Mouse (Mus musculus): ENCODE results near the gene Dio1.

The Dio1 gene

DNA sequence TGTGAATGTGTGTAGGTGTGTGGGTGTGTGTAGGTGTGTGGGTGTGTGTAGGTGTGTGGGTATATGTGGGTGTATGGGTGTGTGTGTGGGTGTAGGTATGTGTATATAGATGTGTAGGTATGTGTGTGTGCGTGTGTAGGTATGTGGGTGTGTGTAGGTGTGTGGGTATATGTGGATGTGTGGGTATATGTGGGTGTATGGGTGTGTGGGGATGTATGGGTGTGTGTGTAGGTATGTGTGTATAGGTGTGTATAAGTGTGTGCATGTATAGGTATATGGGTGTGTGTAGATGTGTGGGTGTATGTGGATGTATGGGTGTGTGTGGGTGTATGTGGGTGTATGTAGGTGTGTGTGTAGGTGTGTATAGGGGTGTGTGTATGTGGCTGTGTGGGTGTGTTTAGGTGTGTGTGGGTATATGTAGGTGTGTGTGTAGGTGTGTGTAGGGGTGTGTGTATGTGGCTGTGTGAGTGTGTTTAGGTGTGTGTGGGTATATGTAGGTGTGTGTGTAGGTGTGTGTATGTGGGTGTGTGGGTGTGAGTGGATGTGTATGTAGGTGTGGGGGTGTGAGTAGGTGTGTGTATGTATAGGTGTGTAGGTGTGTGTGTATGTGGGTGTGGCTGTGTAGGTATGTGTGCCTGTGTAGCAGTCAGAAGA, 5.9 kb downstream of the Dio1 start:
- no peak for DNase-seq (ENCODE audit: low spot score)

DNA sequence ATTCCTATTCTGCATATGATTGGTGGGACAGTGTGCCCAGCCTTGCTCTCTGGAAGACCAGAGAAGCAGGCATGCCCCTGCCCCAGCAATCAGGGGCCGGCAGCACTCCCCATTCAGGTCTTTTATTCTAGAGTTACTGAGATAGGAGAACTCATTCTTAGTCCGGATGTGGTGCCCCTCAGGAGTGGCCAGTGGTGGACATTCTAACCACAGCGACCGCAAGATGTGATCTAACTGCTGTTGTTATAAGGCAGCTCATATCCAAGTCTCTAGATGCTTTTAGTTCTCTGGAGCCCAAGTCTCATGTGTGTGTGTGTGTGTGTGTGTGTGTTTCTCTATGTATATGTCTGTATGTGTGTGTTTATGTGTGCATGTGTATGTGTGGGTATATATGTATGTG, 6.6 kb downstream of the Dio1 start:
- no peak for DNase-seq (ENCODE audit: low spot score)

DNA sequence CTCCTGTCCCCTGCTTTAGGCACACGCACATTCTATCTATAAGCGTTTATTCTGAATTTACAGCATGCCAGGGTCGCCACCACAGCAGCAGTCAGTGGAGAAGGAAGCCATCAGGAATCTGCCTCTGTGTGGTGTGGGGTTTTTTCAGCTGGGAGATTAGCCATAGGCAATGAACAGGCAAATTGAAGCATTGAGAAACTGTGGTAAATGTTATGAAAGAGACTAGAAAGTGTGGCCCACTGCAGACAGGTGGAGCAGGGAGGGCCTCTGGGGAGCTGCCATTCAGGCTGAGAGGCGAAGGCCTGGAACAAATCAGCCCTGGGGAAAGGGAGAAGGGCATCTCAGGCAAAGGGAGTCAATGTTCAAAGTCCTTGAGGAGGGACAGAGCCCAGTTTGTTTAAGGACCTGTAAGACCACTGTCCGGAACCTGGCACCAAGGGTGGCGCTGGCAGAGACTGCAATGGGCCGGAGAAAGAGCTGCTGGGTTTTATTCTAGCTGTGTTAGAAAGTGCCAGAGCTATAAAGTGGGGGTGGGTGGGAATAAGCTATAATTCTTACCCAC, 7.1 kb downstream of the Dio1 start:
- no peak for DNase-seq (ENCODE audit: low spot score)

GRCm38 (mm10) chr4:107298071-107298606, 8.8 kb downstream of the Dio1 start:
- no peak for DNase-seq (ENCODE audit: low spot score)

DNA sequence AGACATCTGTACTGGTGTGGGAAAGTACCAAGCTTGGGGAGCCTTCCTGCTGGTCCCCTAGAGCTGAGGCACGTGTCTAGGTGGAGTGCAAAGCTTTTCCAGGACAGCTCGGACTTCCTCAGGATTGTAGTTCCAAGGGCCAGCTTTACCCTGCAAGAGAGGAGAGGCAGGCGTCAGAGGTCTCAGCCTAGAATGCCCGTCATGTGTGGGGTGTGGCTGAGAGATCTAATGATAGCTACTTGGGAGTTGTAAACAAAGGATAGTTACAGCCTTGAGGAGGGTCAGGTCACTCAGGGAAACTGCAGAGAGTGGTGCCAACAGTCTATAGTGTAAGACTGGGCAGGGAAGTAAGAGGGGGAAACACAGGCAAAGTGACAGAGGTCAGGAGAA, 14.7 kb downstream of the Dio1 start:
- peak; percentile 57 for DNase-seq (ENCODE audit: low spot score)

DNA sequence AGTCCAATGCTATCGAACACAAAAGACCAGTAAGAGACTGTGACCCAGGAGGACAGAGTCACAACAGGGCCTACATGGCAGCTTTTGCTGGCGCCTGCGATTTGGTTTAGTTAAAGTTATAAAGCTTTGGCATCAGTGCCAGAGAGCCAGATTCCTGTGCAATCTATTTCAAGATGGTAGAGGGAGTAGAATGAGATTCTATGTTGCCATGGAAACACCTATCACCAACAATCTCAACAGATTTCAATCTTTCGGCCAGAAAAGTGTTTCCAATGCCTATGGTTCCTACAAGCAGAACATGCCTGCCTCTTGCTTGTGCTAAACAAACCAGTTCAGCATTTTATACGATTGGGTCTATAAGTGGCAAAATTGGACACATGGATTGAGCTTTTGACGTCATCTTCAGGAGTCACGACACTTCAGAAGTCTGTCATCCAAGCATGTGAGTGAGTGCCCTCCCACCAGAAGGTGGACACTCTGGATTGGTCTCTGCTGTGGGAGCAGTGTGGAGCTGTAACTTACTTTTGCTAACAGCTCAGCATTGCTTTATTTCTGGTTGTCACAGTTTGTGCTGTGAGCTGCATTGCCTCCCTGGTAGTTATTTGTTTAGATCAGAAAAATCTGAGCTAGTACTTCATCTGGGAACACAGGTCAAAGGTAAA, 15.2 kb downstream of the Dio1 start:
- DNase-seq (ENCODE audit: low spot score): no peak

- DNase-seq (ENCODE audit: low spot score): no peak
These were observed 19.5 kb downstream of the Dio1 start for GRCm38 (mm10) chr4:107287517-107287916.

DNA sequence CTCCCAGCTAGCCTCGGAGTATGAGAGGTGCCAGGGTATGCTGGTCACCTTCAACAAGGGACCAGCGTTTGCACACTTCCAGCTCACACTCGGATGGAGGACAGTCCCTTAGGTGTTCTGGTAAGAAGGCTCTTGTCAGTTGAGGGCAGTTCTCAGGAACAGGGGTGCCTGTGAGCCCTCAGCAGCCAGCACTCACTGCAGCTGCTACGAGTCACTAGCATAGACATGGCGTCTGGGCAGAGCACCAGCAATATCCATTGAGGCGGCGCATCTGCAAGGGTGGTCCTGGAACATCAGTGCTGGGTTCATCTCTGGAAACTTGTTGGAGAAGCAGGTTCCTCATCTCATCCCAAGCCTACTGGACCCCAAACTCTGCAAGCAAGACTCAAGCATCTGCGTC, 20.6 kb downstream of the Dio1 start:
- DNase-seq (ENCODE audit: low spot score): no peak

- DNase-seq (ENCODE audit: low spot score): peak; percentile 46
These were observed 21.3 kb downstream of the Dio1 start for GRCm38 (mm10) chr4:107285446-107286200.

DNA sequence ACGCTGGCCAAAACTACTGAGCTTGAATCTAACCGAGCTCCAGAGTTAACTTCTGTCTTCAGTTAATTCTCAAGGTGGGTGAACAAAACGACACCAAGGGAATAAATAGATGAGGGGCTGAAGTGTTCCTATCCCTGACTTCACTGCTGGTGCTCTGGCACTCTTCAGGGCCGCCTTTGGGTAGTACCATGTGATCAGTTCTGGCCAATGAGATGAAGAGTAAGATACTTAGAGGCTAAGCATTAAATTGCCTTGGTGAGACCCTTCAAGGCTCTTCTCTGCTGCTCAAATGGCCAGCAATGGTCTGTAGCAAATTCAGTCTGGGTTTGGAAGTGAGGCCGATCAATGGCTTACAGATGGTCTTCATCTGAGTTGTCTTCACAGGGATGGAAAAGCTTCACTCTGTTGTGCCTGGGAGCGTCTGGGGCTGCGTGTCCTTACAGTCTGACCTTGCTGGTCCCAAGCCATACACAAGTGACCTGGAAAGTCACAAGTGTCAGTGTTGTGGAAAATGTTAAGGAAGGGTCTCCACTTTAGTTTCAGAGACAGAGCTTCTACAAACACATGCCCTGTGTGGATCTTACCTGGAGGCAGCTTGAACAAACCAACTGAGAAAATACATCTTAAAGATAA, 26.0 kb downstream of the Dio1 start:
- no peak for DNase-seq (ENCODE audit: low spot score)

GRCm38 (mm10) chr4:107278188-107278707, 28.7 kb downstream of the Dio1 start:
- DNase-seq (ENCODE audit: low spot score): peak; percentile 10

- no peak for DNase-seq (ENCODE audit: low spot score)
These were observed 32.5 kb downstream of the Dio1 start for GRCm38 (mm10) chr4:107274511-107274910.

DNA sequence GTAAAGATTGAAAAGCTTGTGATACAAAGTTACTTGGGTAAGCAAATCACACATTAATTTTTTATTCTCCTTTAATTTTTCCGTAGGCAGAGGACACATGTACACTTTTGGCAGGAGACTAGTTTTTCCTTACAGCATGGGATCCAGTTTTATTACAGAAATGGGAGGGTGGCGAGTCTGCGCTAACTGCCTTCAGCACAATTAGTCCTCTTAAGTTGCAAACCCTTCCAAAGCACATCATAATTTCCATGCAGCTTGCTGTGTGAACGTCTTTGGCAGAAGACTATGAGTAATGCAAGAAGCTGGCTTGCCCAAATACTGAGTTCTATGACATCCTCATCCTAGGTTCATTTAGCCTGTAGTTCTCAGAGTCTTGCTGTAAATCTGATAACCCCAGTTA, 33.3 kb downstream of the Dio1 start:
- DNase-seq (ENCODE audit: low spot score): no peak

DNA sequence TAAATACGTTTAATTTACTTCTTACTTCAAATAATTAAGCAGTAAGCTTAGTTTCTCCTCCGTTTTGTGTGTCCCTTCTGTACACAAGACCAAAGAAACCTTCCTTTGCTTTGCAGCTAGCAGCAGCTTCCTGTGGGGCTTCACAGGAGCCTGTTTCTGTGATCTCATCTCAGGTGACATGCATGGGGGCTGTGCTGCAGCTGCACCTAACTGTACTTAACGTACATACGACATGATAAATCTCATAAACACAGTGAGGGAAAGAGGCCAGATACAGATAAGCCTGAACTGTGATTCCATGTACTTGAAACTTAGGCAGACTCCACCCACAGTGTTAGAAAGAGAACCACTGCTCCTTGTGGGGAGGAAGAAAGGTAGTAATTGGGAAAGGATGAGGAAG, 47.0 kb downstream of the Dio1 start:
- no peak for DNase-seq (ENCODE audit: low spot score)

DNA sequence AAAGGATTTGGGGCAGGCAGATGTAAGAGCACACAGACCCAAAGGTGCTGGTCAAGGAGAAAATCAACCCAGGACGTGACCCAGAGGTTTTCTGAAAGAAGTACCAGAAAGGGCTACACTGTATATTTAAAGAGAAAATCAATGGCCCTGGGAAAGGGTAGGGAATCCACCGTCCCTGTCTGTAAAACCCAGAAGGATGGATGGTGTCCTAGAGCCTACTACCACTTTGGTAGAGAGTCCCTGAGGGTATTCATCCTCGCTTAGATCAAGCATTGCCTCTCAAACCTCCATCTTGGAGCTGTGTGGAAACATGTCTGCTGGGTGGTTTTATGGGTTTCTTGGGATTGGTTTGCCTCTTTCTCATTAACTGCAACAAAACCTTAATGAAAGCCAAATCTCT, 52.6 kb downstream of the Dio1 start:
- DNase-seq (ENCODE audit: low spot score): no peak

DNA sequence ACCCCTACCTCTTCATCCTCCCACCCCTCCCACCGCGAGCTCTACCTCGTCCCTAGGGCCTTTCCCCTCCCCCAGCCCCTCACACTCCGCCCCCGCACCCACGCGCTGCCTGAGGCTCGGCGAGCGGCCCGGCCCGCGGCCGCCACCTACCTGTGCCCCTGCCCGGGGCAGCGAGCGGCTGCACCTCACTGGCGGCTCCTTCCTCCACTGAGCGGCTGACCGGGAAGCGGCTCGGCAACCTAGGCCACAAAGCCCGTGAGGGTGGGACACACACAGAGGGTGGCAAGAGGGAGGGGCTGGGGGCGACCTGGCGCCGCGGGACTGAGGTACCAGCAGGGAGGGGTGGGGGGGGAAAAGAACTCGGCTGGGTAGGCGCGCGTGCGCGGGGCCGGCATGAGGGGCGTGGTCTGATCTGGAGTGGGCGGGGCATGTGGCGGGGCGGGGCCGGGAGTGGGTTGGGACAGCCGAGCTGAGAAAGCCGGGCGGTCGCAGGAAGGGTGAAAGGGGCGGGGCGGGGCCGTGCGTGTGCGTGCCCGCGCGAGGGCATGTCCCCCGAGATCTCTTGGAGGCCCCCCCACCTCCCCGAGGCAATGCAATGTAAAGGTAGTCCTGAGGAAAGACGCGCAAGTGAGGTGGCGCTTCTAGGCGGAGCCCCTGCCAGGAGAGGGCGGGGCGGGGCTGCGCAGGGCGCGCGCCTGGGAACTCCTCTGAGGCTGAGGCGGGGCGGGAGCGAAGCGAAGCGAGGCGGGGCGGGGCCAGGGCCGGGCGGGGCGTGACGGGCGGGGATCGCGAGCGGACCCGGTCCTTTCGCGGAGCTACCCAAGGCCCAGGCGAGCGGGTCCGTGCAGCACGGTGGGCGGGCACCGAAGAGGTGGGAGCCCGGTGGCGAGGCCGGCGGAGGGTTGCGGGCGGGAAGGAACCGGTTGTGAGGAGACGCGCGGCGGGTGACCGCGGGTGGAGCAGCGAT, 53.6 kb downstream of the Dio1 start, which contains the start of the genes Lrrc42 and Hspb11:
TSS of gene Lrrc42 (minus strand) at position 408 of the 967 bp plus-strand sequence.
TSS of gene Hspb11 (plus strand) at position 469 of the 967 bp plus-strand sequence.
- DNase-seq (ENCODE audit: low spot score): peak; percentile 96

DNA sequence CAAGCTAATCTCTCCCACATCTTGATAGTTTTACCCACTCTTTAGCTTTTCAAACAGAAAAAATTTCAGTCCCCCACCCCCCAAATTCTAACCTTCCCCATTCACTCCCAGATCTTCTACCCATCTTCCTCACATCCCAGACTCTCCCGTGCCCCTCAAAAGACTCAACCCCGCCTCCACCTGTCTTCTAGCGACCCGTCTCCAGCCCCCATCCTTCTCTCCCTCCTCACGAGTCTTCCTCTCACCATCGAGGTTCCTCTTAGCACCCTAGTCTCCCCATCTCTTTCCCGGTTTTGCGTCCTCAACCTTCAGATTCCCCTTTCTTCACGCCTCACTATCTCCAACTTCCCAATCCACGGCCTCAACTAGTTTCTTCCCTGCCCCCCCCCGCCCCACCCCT, 54.4 kb downstream of the Dio1 start:
- DNase-seq (ENCODE audit: low spot score): no peak

DNA sequence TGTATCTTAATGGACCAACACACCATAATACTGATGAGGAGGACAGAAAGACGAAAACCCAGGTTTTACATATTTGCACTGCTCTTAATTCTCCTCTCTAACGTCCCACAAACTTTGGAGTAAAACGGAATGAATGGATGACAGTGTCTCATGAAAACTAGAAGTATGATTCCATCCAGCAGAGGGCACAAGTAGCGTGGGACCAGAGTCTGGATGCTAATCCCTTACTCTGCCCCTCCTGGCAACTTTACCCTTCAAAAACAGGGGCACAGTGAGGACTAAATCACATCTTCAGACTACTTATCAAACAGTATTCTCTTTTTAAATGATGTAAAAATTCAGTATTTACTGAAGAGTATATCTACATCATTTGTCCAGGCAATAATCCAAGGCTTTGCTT, 56.5 kb downstream of the Dio1 start:
- DNase-seq (ENCODE audit: low spot score): peak; percentile 69

DNA sequence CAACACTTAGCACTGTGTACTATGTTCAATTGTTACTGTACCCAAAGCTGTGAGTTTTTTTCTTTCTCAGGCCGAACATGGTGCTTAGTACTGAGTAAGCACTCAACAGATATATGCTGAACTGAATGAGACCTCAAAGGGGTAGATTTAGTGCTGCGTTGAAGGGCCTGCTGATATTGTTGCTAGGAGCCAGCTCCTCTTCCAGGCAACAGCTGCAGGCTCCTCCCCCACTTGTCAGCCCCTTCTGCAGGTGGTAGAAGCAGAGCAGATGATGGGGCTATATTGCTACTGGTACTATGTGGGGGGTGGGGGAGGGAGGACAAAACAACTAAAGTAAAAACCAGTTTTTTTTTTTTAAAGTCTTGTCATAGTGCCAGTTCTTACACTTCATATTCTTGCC, 57.5 kb downstream of the Dio1 start:
- DNase-seq (ENCODE audit: low spot score): peak; percentile 54

- no peak for DNase-seq (ENCODE audit: low spot score)
These were observed 58.9 kb downstream of the Dio1 start for GRCm38 (mm10) chr4:107248061-107248460.

GRCm38 (mm10) chr4:107247110-107247509, 59.9 kb downstream of the Dio1 start:
- no peak for DNase-seq (ENCODE audit: low spot score)

Data from lung, postnatal 25 days (tissue).